Mouse (Mus musculus) heart, embryonic 14.5 days (tissue): Measurements from ENCODE around the gene Racgap1. TPM values are rescaled to one million over a fixed set of nuclear protein-coding genes. Genes with fewer than 3 reads are reported as not detected.

Source experiments
- ATAC-seq: fragments of 200-750 bp; cut with Nextera tagmentation; 2 replicates; pipeline ENCODE4 v1.8.0; 2017; ENCODE audit warnings: low read depth, moderate TSS enrichment; ENCODE audit not compliant: insufficient number of reproducible peaks, insufficient read depth, low FRiP score
- H3K27ac ChIP-seq, 2 experiments: fragments of 200-500 bp in 1 of 2; fragments of 300-500 bp in 1 of 2; sonication (generic) in 1 of 2; replicated peaks in 1 of 2; 2 replicates each; pipeline ENCODE4 v1.5.1; 2012 to 2014; ENCODE audit warnings: low read depth in 2 of 2, low read length in 2 of 2, control low read depth in 1 of 2, mild to moderate bottlenecking in 1 of 2, mixed read lengths in 1 of 2; ENCODE audit not compliant: control insufficient read depth in 1 of 2, insufficient read depth in 1 of 2
- H3K27me3 ChIP-seq: fragments of 300-500 bp; sonication (generic); 2 replicates; pipeline ENCODE4 v1.6.1; 2014; ENCODE audit warnings: mild to moderate bottlenecking, low read length, control low read depth; ENCODE audit not compliant: control insufficient read depth, insufficient read depth
- H3K36me3 ChIP-seq: fragments of 300-500 bp; sonication (generic); 2 replicates; pipeline ENCODE4 v1.6.1; 2014; ENCODE audit warnings: mild to moderate bottlenecking, control low read depth, low read length, mixed read lengths; ENCODE audit not compliant: control insufficient read depth, insufficient read depth
- H3K4me1 ChIP-seq, 2 experiments: fragments of 200-500 bp in 1 of 2; fragments of 300-500 bp in 1 of 2; sonication (generic) in 1 of 2; 2 replicates each; pipeline ENCODE4 v1.6.1; 2012 to 2014; ENCODE audit warnings: low read length in 2 of 2, control low read depth in 1 of 2, mixed read lengths in 1 of 2; ENCODE audit not compliant: control insufficient read depth in 2 of 2, insufficient read depth in 2 of 2
- H3K4me2 ChIP-seq: fragments of 300-500 bp; sonication (generic); 2 replicates; pipeline ENCODE4 v1.6.1; 2014; ENCODE audit warnings: mild to moderate bottlenecking, low read length
- H3K4me3 ChIP-seq, 2 experiments: fragments of 200-500 bp in 1 of 2; fragments of 300-500 bp in 1 of 2; sonication (generic) in 1 of 2; 2 replicates each; pipeline ENCODE4 v1.5.1; 2012 to 2014; ENCODE audit warnings: low read length in 2 of 2, mild to moderate bottlenecking in 2 of 2, control low read depth in 1 of 2, low read depth in 1 of 2, moderate library complexity in 1 of 2; ENCODE audit not compliant: control insufficient read depth in 1 of 2, insufficient read depth in 1 of 2
- H3K9ac ChIP-seq: fragments of 300-500 bp; sonication (generic); 2 replicates; pipeline ENCODE4 v1.6.1; 2014; ENCODE audit warnings: mild to moderate bottlenecking, low read length
- H3K9me3 ChIP-seq: fragments of 300-500 bp; sonication (generic); 2 replicates; pipeline ENCODE4 v1.6.1; 2016; ENCODE audit warnings: low read length, control low read depth; ENCODE audit not compliant: control insufficient read depth
- WGBS: fragments of 180-500 bp; shearing (Covaris S2); extraction: QIAGEN DNeasy Blood & Tissue Kit; methylation state at CpG from one replicate; pipeline ENCODE4 v1.1.7; 2014; 5-methylcytosine and 5-hydroxymethylcytosine counted together
- polyA plus RNA-seq: library from polyadenylated mRNA; unstranded; fragments of >200 nt; fragmentation: Nextera tagmentation; extraction: Ambion mirVana; gene quantifications from 2 replicates; pipeline ENCODE4 v1.2.1, GENCODE M21; 2014

The Racgap1 gene
- polyA plus RNA-seq, 1 experiment from 2014 or later, result 94.4 TPM

DNA sequence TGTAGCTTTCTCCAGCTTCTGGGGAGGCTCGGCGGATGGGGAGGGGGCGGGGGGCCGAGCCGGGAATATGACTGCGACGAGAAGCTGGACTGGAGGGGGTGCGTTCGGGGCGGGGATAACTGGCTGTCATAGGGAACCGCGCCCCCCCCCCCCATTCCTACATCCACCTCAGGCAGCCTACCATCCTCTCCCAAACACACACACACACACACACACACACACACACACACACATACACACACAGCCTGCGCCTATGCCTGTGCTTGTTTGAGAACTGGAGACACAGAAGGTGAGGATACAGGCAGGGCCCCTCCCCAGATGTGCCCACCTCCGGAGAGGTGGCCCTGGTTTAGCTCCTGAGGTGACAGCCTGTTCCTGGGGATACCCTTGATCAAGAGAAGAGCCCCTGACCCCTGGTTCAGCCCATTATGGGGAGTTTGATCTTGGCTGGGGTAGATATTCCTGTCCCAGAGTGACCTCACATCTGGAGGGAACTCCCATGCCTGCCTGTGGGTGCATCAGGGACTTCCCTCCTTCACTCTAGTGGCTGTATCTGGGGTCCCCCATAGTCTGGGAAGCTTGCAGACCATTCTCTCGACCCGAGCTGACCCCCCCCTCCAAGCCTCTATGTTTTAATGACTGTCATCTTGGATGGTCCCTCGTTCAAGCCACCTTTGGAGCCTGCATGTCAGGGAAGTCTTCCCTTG lies 19.7 kb upstream of the Racgap1 start:
- Histone ChIP-seq H3K9ac (peak overlapping the region; percentile 65), H3K27ac (no peak overlapping the region), H3K4me3 (peak overlapping the region; percentile 41 to 55), H3K4me1 (peaks cover 3 to 4% of the 10 kb centered on the region in 2 experiments; a peak in 2 of 4 replicates), H3K36me3 (no peaks in the 10 kb centered on the region), H3K9me3 (0 out of 2 replicates have a peak, but pooled peaks cover 3% of the 10 kb centered on the region), H3K4me2 (peak overlapping the region; percentile 95), H3K27me3 (peaks cover 74% of the 10 kb centered on the region)
- ATAC-seq, result no peak
- 11% methylated on average over 11 of the region's 17 CpGs for WGBS

DNA sequence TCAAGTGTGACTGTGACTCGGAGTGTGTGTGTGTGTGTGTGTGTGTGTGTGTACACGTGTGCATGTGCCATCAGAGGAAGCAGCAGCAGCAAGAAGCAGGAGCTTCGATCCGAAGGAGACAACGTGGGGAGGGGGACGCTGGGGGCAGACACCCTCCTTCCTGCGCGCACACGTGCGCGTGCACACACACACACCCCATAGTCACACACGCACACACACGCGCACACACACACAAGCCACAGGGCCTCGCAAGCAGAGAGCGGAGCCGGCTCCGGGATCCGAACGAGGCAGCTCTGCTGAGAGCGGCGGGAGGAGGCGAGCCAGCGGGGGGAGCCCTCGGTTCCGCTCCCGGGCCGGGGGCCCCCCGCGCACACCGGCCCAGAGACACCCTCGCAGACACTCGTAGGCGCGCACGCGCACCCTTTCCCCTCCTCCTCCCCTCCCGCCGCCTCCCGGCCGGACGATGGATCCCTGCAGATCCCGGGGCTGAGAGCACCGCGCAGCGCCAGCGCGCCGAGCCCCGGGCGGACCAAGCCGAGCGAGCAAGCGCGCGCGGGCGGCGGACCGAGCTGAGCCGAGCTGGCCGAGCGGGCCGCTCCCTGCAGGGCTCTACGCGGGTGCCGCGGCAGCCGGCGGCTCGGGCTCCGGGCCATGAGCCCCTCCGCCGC lies 18.8 kb upstream of the Racgap1 start, which contains the start of gene Asic1:
Gene Asic1, plus strand, starts transcription at position 215 of the 668 bp plus-strand sequence.
- Histone ChIP-seq H3K27me3 (peaks cover 72% of the 10 kb centered on the region), H3K4me1 (peaks cover 3 to 4% of the 10 kb centered on the region in 2 experiments; a peak in 2 of 4 replicates), H3K4me3 (peak within 1 kb of the TSS; percentile 41 to 55), H3K9ac (peak within 1 kb of the TSS; percentile 65), H3K27ac (no peak within 1 kb of the TSS), H3K4me2 (peak within 1 kb of the TSS; percentile 95), H3K9me3 (0 out of 2 replicates have a peak, but pooled peaks cover 3% of the 10 kb centered on the region), H3K36me3 (no peaks in the 10 kb centered on the region)
- WGBS, result 1% methylated on average over 55 of the region's 74 CpGs
- 0 out of 2 replicates have a peak, but pooled peaks have one; percentile 24 for ATAC-seq

DNA sequence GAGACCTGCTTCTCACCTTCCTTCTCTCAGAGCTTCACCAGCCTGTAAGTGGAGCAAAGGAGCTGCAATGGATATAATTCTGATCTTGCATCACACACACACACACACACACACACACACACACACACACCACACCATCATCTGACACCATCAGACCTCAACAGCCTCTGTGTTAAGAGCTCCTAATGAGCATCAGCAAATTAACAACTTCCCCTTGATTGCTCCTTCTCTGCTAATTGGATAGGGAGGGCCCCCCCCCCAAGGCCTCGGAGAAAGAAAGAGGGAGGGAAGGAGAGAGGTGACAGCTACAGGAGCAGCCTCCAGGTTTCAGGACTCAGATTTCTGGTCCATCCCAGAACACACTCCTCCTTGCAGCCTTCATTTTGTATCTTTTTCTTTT lies 17.9 kb upstream of the Racgap1 start:
- H3K27me3 ChIP-seq, result peaks cover 66% of the 10 kb centered on the region
- 0 out of 2 replicates have a peak, but pooled peaks cover 3% of the 10 kb centered on the region for H3K9me3 ChIP-seq
- no peaks in the 10 kb centered on the region for H3K36me3 ChIP-seq
- WGBS, result 0% methylated on average over 1 of the region's 1 CpGs
- H3K4me1 ChIP-seq, result peaks cover 4 to 11% of the 10 kb centered on the region in 2 experiments; a peak in 3 of 4 replicates
- no peak for ATAC-seq
- no peak overlapping the region for H3K4me2 ChIP-seq
- H3K27ac ChIP-seq, result no peak overlapping the region
- no peak overlapping the region for H3K4me3 ChIP-seq
- H3K9ac ChIP-seq, result no peak overlapping the region

DNA sequence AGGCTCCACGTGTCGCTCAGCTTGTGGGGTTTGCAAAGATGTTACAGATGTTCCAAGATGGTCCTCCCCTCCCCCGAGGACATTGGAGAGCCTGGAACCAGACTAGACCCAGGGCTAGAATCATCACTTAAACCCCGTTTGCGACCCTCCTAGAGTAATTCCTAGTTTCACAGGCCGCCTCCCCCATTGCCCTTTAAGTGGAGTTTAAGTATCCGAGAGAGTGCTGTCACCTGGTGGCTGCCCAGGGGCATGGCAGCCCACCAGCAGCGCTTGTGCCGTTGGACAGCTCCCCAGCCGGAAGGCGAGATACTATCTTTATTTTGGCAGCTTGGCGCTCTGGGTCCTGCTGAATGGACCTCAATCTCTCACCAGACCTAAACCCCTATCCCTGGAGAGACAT lies 17.4 kb upstream of the Racgap1 start:
- H3K36me3 ChIP-seq, result no peaks in the 10 kb centered on the region
- 0 out of 2 replicates have a peak, but pooled peaks cover 3% of the 10 kb centered on the region for H3K9me3 ChIP-seq
- no peak overlapping the region for H3K4me3 ChIP-seq
- H3K27ac ChIP-seq, result no peak overlapping the region
- peaks cover 9 to 16% of the 10 kb centered on the region in 2 experiments for H3K4me1 ChIP-seq
- 0 out of 2 replicates have a peak overlapping the region, but pooled peaks have one; percentile 13 for H3K4me2 ChIP-seq
- no peak for ATAC-seq
- peaks cover 62% of the 10 kb centered on the region for H3K27me3 ChIP-seq
- H3K9ac ChIP-seq, result no peak overlapping the region
- 2% methylated on average over 12 of the region's 12 CpGs for WGBS

DNA sequence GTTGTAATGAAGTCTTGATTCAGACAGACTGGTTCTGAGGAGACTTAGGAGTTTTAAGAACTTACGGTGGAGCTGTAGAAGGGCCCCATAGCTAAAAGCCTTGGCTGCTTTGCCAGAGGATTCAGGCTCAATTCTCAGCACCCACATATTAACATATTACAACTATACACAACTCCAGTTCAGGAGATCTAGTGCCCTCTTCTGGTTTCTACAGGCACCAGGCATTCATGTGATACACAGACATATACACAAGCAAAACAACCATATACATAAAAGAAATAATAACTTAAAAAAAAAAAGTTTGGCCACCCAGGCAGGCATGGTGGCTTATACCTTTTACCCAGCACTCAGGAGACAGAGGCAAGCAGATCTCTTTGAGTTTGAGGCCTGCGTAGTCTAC lies 16.1 kb upstream of the Racgap1 start:
- WGBS, result 99% methylated on average over 2 of the region's 2 CpGs
- Histone ChIP-seq H3K36me3 (no peaks in the 10 kb centered on the region), H3K4me2 (no peak overlapping the region), H3K27ac (no peak overlapping the region), H3K9me3 (0 out of 2 replicates have a peak, but pooled peaks cover 3% of the 10 kb centered on the region), H3K4me3 (no peak overlapping the region), H3K4me1 (peaks cover 12 to 20% of the 10 kb centered on the region in 2 experiments), H3K27me3 (peaks cover 48% of the 10 kb centered on the region), H3K9ac (no peak overlapping the region)
- no peak for ATAC-seq

DNA sequence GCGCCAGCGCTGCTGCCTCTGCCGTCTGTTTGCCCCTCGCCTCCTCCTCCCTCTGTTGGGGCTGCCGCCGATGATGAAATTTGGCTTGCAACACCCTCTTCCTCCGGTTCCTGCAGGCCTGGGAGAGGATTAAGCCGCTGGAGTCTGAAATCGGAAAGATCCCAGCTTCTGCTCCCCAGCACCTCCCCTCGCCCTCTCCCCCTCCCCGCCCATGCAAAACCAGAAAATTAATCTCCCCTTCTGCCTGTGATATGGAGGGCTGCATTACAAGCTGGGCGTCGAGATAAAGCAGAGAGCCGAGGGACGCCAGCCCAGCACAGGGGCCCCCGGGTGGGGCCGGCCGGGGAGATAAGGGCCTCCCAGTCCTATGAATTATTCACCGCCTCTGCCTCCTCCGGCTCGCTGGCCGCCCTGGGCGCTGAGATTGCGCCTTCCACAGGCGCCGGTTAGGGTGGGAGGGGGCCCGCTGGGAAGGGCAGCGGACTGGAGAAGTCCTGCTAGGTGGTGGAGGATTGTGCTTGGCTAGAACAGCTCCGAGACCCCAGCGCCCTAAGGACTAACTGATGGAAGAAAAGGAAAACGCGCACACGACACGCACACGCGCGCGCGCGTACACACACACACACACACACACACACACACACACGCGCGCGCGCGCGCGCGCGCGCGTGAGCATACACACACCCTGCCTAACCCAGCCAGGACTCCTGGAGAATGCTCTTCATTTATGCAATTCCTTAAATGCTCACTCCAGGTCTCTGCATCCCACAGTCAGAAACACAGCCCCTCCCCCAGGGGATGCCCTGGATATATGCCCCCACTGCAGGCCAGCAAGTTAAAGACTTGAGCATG lies 13.4 kb upstream of the Racgap1 start:
- H3K9me3 ChIP-seq, result 0 out of 2 replicates have a peak, but pooled peaks cover 3% of the 10 kb centered on the region
- H3K4me2 ChIP-seq, result peak overlapping the region; percentile 78
- peaks cover 21% of the 10 kb centered on the region for H3K27me3 ChIP-seq
- H3K36me3 ChIP-seq, result no peaks in the 10 kb centered on the region
- peak overlapping the region; percentile 53 for H3K9ac ChIP-seq
- peak; percentile 91 for ATAC-seq
- peaks cover 15 to 21% of the 10 kb centered on the region in 2 experiments for H3K4me1 ChIP-seq
- peak overlapping the region; percentile 56 to 60 for H3K27ac ChIP-seq
- peak overlapping the region; percentile 42 to 44 for H3K4me3 ChIP-seq
- WGBS, result under 1% methylated on average over 48 of the region's 52 CpGs
